Mouse (Mus musculus) right cerebral cortex, adult 2 months (tissue): ENCODE data around the gene Trpm5.
A peak's percentile ranks its signal among the peaks of the same experiment; 100 is the strongest.

Source experiments
- DNase-seq, 2 experiments: peaks; one replicate each; pipeline ENCODE4 v3.0.0; 2021 to 2022; ENCODE audit warnings: low spot score in 2 of 2

Trpm5 gene

GRCm38 (mm10) chr7:143094592-143095553 lies at the start of gene Trpm5:
Trpm5 (minus strand) TSS chr7:143094642.
- peak; percentile 58 to 60 for DNase-seq

GRCm38 (mm10) chr7:143142680-143143079 lies 48.2 kb upstream of the Trpm5 start:
- no peak for DNase-seq

- DNase-seq, result no peak
Observed at GRCm38 (mm10) chr7:143139932-143140331, 45.5 kb upstream of the Trpm5 start.

- DNase-seq, result peak; percentile 67 to 70
Observed at GRCm38 (mm10) chr7:143138789-143139188, 44.3 kb upstream of the Trpm5 start.

- DNase-seq, result no peak
Observed at GRCm38 (mm10) chr7:143136561-143136960, 42.1 kb upstream of the Trpm5 start.

- no peak for DNase-seq
Observed at GRCm38 (mm10) chr7:143136125-143136524, 41.7 kb upstream of the Trpm5 start.

GRCm38 (mm10) chr7:143132815-143133214 lies 38.4 kb upstream of the Trpm5 start:
- DNase-seq, result no peak

GRCm38 (mm10) chr7:143124902-143125301 lies 30.5 kb upstream of the Trpm5 start:
- DNase-seq, result no peak

GRCm38 (mm10) chr7:143123876-143124669 lies 29.6 kb upstream of the Trpm5 start:
- DNase-seq, result no peak

- no peak for DNase-seq
Observed at GRCm38 (mm10) chr7:143122191-143122590, 27.7 kb upstream of the Trpm5 start.

GRCm38 (mm10) chr7:143119826-143120225 lies 25.4 kb upstream of the Trpm5 start:
- DNase-seq, result no peak

GRCm38 (mm10) chr7:143119407-143119806 lies 25.0 kb upstream of the Trpm5 start:
- DNase-seq, result no peak

GRCm38 (mm10) chr7:143116521-143116920 lies 22.1 kb upstream of the Trpm5 start:
- no peak for DNase-seq

GRCm38 (mm10) chr7:143114773-143115172 lies 20.3 kb upstream of the Trpm5 start:
- no peak for DNase-seq

GRCm38 (mm10) chr7:143112395-143112794 lies 18.0 kb upstream of the Trpm5 start:
- DNase-seq, result no peak

- DNase-seq, result no peak
Observed at GRCm38 (mm10) chr7:143111719-143112118, 17.3 kb upstream of the Trpm5 start.

- no peak for DNase-seq
Observed at GRCm38 (mm10) chr7:143110803-143111202, 16.4 kb upstream of the Trpm5 start.

- DNase-seq, result no peak
Observed at GRCm38 (mm10) chr7:143109696-143110095, 15.3 kb upstream of the Trpm5 start.

- no peak for DNase-seq
Observed at GRCm38 (mm10) chr7:143108996-143109660, 14.7 kb upstream of the Trpm5 start.

- DNase-seq, result no peak
Observed at GRCm38 (mm10) chr7:143108200-143108599, 13.8 kb upstream of the Trpm5 start.

GRCm38 (mm10) chr7:143106672-143107465 lies 12.4 kb upstream of the Trpm5 start:
- DNase-seq, result no peak
